In the genomic region with DNA sequence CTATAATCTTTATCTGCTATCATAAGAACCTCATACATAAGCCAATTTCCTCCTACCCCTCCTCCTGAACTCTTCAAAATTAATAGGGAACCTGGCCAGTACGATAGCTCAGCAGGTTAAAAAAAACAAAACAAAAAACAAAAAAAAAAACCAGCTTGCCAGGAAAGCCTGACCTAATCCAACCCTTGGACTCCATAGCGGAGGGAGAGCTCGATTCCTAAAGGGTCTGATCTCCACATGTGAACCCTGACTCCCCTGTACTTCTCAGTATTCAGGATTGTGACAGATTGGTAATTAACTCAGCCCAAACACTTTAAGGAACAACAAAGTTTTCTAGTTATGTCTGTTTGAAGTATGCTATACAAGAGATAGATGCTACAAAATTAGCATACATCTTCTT, we compare ENCODE assay signal across 30 mouse cellular contexts.
"Had no signal": no experiment of that assay in that cellular context is flagged by ENCODE, and none has a peak within 500 bp of the region (broad histone marks: within the 10 kb centered on the region; RNA-seq: fewer than 3 reads in every experiment).

No protein-coding gene starts in this region.

- H3K9ac ChIP-seq: heart, embryonic 12.5 days; heart, embryonic 13.5 days; heart, embryonic 15.5 days; hindbrain, embryonic 12.5 days; hindbrain, embryonic 13.5 days; hindbrain, embryonic 14.5 days; hindbrain, embryonic 15.5 days; intestine, embryonic 15.5 days had no signal

- ATAC-seq: hindbrain, embryonic 16.5 days; hindbrain, postnatal 0 days; inflammation-experienced regulatory T-cells, adult 6 months; intestine, embryonic 15.5 days; intestine, embryonic 16.5 days; intestine, postnatal 0 days had no signal

- H3K36me3 ChIP-seq: heart, embryonic 15.5 days; hindbrain, embryonic 15.5 days; intestine, embryonic 15.5 days had no signal

- H3K9me3 ChIP-seq: heart, embryonic 10.5 days; heart, embryonic 12.5 days; heart, embryonic 13.5 days; heart, embryonic 15.5 days; hindbrain, embryonic 10.5 days; hindbrain, embryonic 12.5 days; hindbrain, embryonic 13.5 days; hindbrain, embryonic 15.5 days; intestine, embryonic 15.5 days had no signal

- H3K4me3 ChIP-seq: heart, adult 2 months; heart, embryonic 10.5 days; heart, embryonic 12.5 days; heart, embryonic 13.5 days; heart, embryonic 15.5 days; hindbrain, embryonic 10.5 days; hindbrain, embryonic 12.5 days; hindbrain, embryonic 13.5 days; hindbrain, embryonic 15.5 days; intestine, embryonic 15.5 days; layer of hippocampus, adult 2 months; left cerebral cortex, adult 2 months had no signal

- H3K4me2 ChIP-seq: heart, embryonic 11.5 days; heart, embryonic 12.5 days; heart, embryonic 13.5 days; heart, embryonic 15.5 days; hindbrain, embryonic 12.5 days; hindbrain, embryonic 13.5 days; hindbrain, embryonic 14.5 days; hindbrain, embryonic 15.5 days; intestine, embryonic 15.5 days had no signal

- H3K27ac ChIP-seq: heart, adult 2 months; heart, embryonic 10.5 days; heart, embryonic 13.5 days; heart, embryonic 15.5 days; hindbrain, embryonic 10.5 days; hindbrain, embryonic 12.5 days; hindbrain, embryonic 13.5 days; hindbrain, embryonic 14.5 days; hindbrain, embryonic 15.5 days; hindbrain, postnatal 0 days; intestine, embryonic 15.5 days; kidney, postnatal 0 days; layer of hippocampus, adult 2 months; left cerebral cortex, adult 2 months had no signal

- H3K27me3 ChIP-seq: heart, embryonic 12.5 days; heart, embryonic 13.5 days; heart, embryonic 15.5 days; hindbrain, embryonic 12.5 days; hindbrain, embryonic 13.5 days; hindbrain, embryonic 15.5 days; intestine, embryonic 15.5 days had no signal

- DNase-seq: heart, adult 2 months; heart, postnatal 10 days; heart, postnatal 14 days; heart, postnatal 36 days; heart, postnatal 4 days; kidney, adult 11 months; kidney, adult 18-20 months; kidney, postnatal 10 days; kidney, postnatal 4 days; layer of hippocampus, adult 9-11 months; layer of hippocampus, postnatal 36 days had no signal

- H3K4me1 ChIP-seq: heart, embryonic 10.5 days; intestine, embryonic 15.5 days had no signal
